Mouse (Mus musculus): ENCODE results near the gene Npas2.

DNA sequence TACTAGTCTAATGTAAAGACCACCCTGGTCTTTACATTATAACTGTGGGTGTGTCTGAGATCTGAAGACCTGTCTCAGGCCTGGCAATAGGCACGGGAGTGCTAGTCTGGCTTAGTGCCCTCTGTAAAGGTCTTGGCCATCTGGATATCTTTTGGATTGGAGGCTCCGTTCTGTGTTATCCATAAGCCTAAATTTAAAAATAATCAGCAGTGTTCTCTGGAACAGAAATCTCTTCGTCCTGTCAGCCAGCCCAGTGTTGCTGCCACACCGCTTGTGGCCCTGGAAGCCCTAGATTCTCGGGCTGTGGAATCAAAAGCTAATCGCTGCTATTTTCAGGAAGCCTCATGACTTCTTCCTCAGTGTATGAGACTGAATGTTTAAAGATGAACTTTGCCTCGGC lies 86.9 kb downstream of the Npas2 start:
- TF ChIP-seq CTCF (IDR thresholded peaks at IDR 0.05; ENCODE audit: low read depth, low read length) (no peak), POLR2A (IDR thresholded peaks at IDR 0.05; ENCODE audit: insufficient read depth, low read length) (no peak)

Data from ES-Bruce4 (cell line).